Mouse (Mus musculus): ENCODE results near the gene Pcmtd2. TPM values are rescaled to one million over a fixed set of nuclear protein-coding genes. Genes with fewer than 3 reads are reported as not detected.

Pcmtd2 gene
- 10 to 100 TPM; 54.4 to 60.6 TPM for polyA plus RNA-seq (2017; shearing (Covaris generic))

GRCm38 (mm10) chr2:181837372-181838292 lies at the start of gene Pcmtd2:
Pcmtd2 (plus strand) TSS chr2:181837854.

GRCm38 (mm10) chr2:181863791-181864535 lies 26.3 kb downstream of the Pcmtd2 start, which contains the start of gene Polr3k:
Polr3k (plus strand) TSS chr2:181864337.

Other genes with a start within 250 kb of the Pcmtd2 start
- gene Prpf6, start 246.0 kb upstream of the Pcmtd2 start, polyA plus RNA-seq (2017; shearing (Covaris generic)) = 10 to 100 TPM; 65.7 to 76.5 TPM
- 10 to 100 TPM; 23.0 to 42.6 TPM for gene Zfp512b, start 245.1 kb upstream of the Pcmtd2 start, polyA plus RNA-seq (2017; shearing (Covaris generic))
- 10 to 100 TPM; 34.7 to 35.0 TPM for gene Samd10, start 238.6 kb upstream of the Pcmtd2 start, polyA plus RNA-seq (2017; shearing (Covaris generic))
- not detected for gene Gm29797, start 180.8 kb upstream of the Pcmtd2 start, polyA plus RNA-seq (2017; shearing (Covaris generic))
- under 1 TPM in 1 of 2 experiments, not detected in 1; 0.11 TPM for gene Sox18, start 166.2 kb upstream of the Pcmtd2 start, polyA plus RNA-seq (2017; shearing (Covaris generic))
- gene Tcea2, start 157.5 kb upstream of the Pcmtd2 start, polyA plus RNA-seq (2017; shearing (Covaris generic)) = 10 to 100 TPM; 14.5 to 20.1 TPM
- gene Rgs19, start 143.9 kb upstream of the Pcmtd2 start, polyA plus RNA-seq (2017; shearing (Covaris generic)) = 100 to 1,000 TPM; 219 to 223 TPM
- gene Lkaaear1, start 139.4 kb upstream of the Pcmtd2 start, polyA plus RNA-seq (2017; shearing (Covaris generic)) = not detected
- gene Oprl1, start 122.8 kb upstream of the Pcmtd2 start, polyA plus RNA-seq (2017; shearing (Covaris generic)) = under 1 TPM; 0.25 to 0.63 TPM
- under 1 TPM in 1 of 2 experiments, not detected in 1; 0.20 TPM for gene Myt1, start 74.5 kb upstream of the Pcmtd2 start, polyA plus RNA-seq (2017; shearing (Covaris generic))
- 10 to 100 TPM; 32.1 to 38.5 TPM for gene Polr3k, start 26.5 kb downstream of the Pcmtd2 start, polyA plus RNA-seq (2017; shearing (Covaris generic))
- gene Gm14496, start 153.3 kb downstream of the Pcmtd2 start, polyA plus RNA-seq (2017; shearing (Covaris generic)) = under 1 TPM; 0.02 to 0.06 TPM

Data from activated CD4-positive, CD25-positive, alpha-beta regulatory T cell (primary cell).